Mouse (Mus musculus): ENCODE measurements around the gene Hnrnpul2.
"Not testable (repeated sequence)": the region's sequence is repeated elsewhere in the genome, so short reads cannot be mapped to it uniquely, and the experiment has no call there.

Hnrnpul2 gene

GRCm38 (mm10) chr19:8852236-8852928, 32.6 kb downstream of the Hnrnpul2 start:
- no peak for DNase-seq (ENCODE audit: low spot score)

- DNase-seq (ENCODE audit: low spot score) = no peak
These were observed 33.3 kb downstream of the Hnrnpul2 start for GRCm38 (mm10) chr19:8853117-8853516.

GRCm38 (mm10) chr19:8857689-8858088, 37.9 kb downstream of the Hnrnpul2 start:
- no peak for DNase-seq (ENCODE audit: low spot score)

- no peak for DNase-seq (ENCODE audit: low spot score)
These were observed 39.2 kb downstream of the Hnrnpul2 start for GRCm38 (mm10) chr19:8859018-8859417.

GRCm38 (mm10) chr19:8864265-8864664, 44.5 kb downstream of the Hnrnpul2 start:
- DNase-seq (ENCODE audit: low spot score) = no peak

- not testable (repeated sequence) for DNase-seq (ENCODE audit: low spot score)
These were observed 50.6 kb downstream of the Hnrnpul2 start for GRCm38 (mm10) chr19:8870381-8870780.

GRCm38 (mm10) chr19:8870838-8871237, 51.0 kb downstream of the Hnrnpul2 start:
- no peak for DNase-seq (ENCODE audit: low spot score)

GRCm38 (mm10) chr19:8871267-8872186, 51.7 kb downstream of the Hnrnpul2 start, which contains the start of gene Ubxn1:
Gene Ubxn1, plus strand, starts transcription at chr19:8871496.
- DNase-seq (ENCODE audit: low spot score) = peak; percentile 98

GRCm38 (mm10) chr19:8872266-8872840, 52.5 kb downstream of the Hnrnpul2 start:
- no peak for DNase-seq (ENCODE audit: low spot score)

GRCm38 (mm10) chr19:8875031-8875430, 55.2 kb downstream of the Hnrnpul2 start:
- no peak for DNase-seq (ENCODE audit: low spot score)

GRCm38 (mm10) chr19:8880311-8881033, 60.7 kb downstream of the Hnrnpul2 start, which contains the start of gene Uqcc3:
Gene Uqcc3, minus strand, starts transcription at chr19:8880923.
- peak; percentile 87 for DNase-seq (ENCODE audit: low spot score)

GRCm38 (mm10) chr19:8881034-8881392, 61.2 kb downstream of the Hnrnpul2 start:
- DNase-seq (ENCODE audit: low spot score) = no peak

- no peak for DNase-seq (ENCODE audit: low spot score)
These were observed 63.8 kb downstream of the Hnrnpul2 start, which contains the start of the genes Lbhd1 and Gm49403 for GRCm38 (mm10) chr19:8883616-8884015. Gene Lbhd1, plus strand, starts transcription at chr19:8883732. Gene Gm49403, plus strand, starts transcription at chr19:8883930.

Measured in ovary, adult 18-20 months (tissue).